Mouse (Mus musculus): ENCODE results near the gene Slc7a1. TPM values are rescaled to one million over a fixed set of nuclear protein-coding genes. Genes with fewer than 3 reads are reported as not detected.
A peak's percentile ranks its signal among the peaks of the same experiment; 100 is the strongest.
"Not testable (repeated sequence)": the region's sequence is repeated elsewhere in the genome, so short reads cannot be mapped to it uniquely, and the experiment has no call there.

Gene Slc7a1
- polyA plus RNA-seq, 1 experiment from 2014 or later, result 43.8 TPM

DNA sequence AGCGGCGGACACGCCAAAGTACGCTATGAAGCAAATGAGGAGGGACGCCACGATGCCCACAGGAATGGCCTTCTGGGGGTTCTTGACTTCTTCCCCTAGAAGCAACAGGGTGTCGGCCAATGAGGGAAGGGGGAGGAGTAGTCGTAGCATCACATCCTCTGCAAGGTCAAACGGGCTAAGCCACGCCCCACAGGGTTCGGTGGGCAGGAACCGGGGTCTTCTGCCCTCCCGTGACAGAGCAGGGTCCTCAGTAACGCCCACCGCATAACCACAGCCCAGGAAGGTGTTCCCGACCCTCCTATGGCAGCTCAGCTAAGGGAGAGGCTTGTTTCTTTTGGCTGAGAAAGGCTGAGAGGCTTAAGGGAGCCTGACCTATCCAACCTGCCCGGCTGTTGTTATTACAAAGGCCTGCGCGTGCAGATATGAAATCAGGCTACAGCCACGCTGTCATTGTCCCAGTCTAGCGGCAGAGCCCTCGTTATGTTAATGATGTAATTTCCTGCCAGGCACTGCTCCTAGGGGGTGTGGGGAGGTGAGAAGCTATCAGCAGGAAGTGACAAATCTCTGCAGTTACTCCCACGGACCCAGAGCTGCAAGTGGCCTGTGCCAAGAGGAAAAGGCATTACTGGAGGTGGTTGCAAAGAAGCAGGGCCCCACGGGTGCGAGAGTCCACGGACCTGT lies 57.5 kb downstream of the Slc7a1 start:
- ATAC-seq (replicated peaks; ENCODE audit: low FRiP score, low TSS enrichment, low read depth) (peak; percentile 40; the same call in 1 of the 2 replicates), DNase-seq (ENCODE audit: low spot score) (peak; percentile 60)
- Histone ChIP-seq H3K36me3 (ENCODE audit: control insufficient read depth, insufficient read depth, low read length) (peaks cover 17% of the 10 kb centered on the region), H3K9me3 (ENCODE audit: control insufficient read depth, low read length) (no peaks in the 10 kb centered on the region), H3K4me1 (replicated peaks; ENCODE audit: control insufficient read depth, insufficient read depth, low read length) (peaks cover 9% of the 10 kb centered on the region), H3K9ac (ENCODE audit: low read length) (no peak overlapping the region), H3K4me2 (ENCODE audit: low read length) (peak overlapping the region; percentile 41), H3K27ac (ENCODE audit: low read depth) (peak overlapping the region; percentile 40; the same call in 1 of the 2 replicates), H3K27me3 (replicated peaks; ENCODE audit: control insufficient read depth, insufficient read depth, low read length) (no peaks in the 10 kb centered on the region), H3K4me3 (ENCODE audit: low read depth, low read length) (peak overlapping the region; percentile 11)
- WGBS, result 25% methylated on average over 26 of the region's 26 CpGs

DNA sequence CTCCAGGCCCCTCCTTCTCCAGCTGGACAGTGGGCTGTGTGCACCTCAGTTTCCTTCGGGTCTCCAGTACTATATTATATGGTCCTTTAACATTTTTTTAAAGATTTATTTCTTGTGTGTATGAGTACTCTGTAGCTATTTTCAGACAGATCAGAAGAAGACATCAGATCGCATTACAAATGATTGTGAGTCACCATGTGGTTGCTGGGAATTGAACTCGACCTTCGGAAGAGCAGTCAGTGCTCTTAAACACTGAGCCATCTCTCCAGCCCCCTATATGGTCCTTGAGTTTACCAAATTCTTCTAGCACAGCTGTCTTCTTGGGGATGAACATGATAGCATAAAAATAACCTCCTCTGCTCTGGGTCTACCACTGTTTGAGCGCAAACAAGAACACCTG lies 60.6 kb downstream of the Slc7a1 start:
- Histone ChIP-seq H3K27me3 (replicated peaks; ENCODE audit: control insufficient read depth, insufficient read depth, low read length) (no peaks in the 10 kb centered on the region), H3K4me1 (replicated peaks; ENCODE audit: control insufficient read depth, insufficient read depth, low read length) (peaks cover 9% of the 10 kb centered on the region), H3K9me3 (ENCODE audit: control insufficient read depth, low read length) (no peaks in the 10 kb centered on the region), H3K36me3 (ENCODE audit: control insufficient read depth, insufficient read depth, low read length) (peaks cover 7% of the 10 kb centered on the region), H3K27ac (ENCODE audit: low read depth) (no peak overlapping the region), H3K4me3 (ENCODE audit: low read depth, low read length) (no peak overlapping the region), H3K4me2 (ENCODE audit: low read length) (no peak overlapping the region), H3K9ac (ENCODE audit: low read length) (no peak overlapping the region)
- WGBS, result 84% methylated on average over 5 of the region's 5 CpGs
- DNase-seq (ENCODE audit: low spot score) (no peak), ATAC-seq (replicated peaks; ENCODE audit: low FRiP score, low TSS enrichment, low read depth) (no peak)

DNA sequence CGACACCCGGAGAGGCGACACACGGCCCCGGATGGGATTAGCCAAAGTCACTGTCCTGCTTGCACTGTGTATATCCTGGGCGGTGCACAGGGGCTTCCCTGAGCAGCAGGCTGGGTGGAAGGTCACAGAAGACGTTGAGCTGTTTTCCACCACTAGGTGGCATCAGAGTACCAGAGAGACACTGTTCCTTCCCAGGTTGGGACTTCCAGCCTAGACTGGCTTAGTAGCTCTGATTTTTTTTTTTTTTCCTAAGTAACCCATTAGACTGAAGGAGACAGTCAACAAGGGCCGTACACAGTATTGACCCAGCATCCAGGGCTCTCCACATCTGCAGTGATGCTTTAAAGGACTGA lies 67.1 kb downstream of the Slc7a1 start:
- H3K4me2 ChIP-seq (ENCODE audit: low read length), result no peak overlapping the region
- DNase-seq (ENCODE audit: low spot score), result peak; percentile 87

DNA sequence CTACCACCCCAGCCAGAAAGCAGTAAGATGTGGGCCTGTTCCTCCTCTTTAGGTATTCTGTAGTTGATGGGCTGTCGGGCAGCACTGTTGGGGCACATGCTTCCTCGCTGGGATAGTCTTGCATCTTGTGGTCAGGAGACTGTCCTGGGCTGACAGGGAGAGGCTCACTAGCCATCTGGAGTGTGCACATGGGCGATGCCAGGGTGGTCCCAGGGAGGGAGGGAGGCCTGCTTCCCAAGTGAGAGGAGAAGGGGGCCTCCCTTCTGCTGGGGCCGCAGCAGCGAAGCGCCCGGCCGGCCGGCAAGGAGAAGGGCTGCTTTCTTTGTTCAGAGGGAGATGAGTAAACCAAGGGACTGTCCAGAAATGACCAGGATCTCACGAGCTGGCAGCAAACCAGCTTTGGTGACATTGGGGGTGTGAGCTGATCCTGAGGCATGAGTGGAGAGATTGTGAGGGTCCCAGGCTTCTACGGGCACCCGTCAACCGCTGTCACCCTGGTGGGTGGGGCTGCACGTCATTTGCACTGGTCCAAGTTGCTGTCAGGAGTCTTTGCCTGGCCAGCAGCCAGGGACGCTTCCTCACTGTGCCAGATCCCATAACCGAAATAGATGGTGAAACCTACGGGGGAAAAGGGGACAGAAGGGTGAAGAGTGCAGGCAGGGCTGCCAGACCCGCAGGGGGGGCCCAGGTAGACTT lies 67.6 kb downstream of the Slc7a1 start:
- H3K9ac ChIP-seq (ENCODE audit: low read length), result no peak overlapping the region
- H3K9me3 ChIP-seq (ENCODE audit: control insufficient read depth, low read length), result no peaks in the 10 kb centered on the region
- no peaks in the 10 kb centered on the region for H3K4me1 ChIP-seq (replicated peaks; ENCODE audit: control insufficient read depth, insufficient read depth, low read length)
- H3K36me3 ChIP-seq (ENCODE audit: control insufficient read depth, insufficient read depth, low read length), result peaks cover 24% of the 10 kb centered on the region
- WGBS, result 86% methylated on average over 18 of the region's 18 CpGs
- no peak for DNase-seq (ENCODE audit: low spot score)
- H3K4me3 ChIP-seq (ENCODE audit: low read depth, low read length), result no peak overlapping the region
- no peak overlapping the region for H3K27ac ChIP-seq (ENCODE audit: low read depth)
- no peak overlapping the region for H3K4me2 ChIP-seq (ENCODE audit: low read length)
- H3K27me3 ChIP-seq (replicated peaks; ENCODE audit: control insufficient read depth, insufficient read depth, low read length), result no peaks in the 10 kb centered on the region
- ATAC-seq (replicated peaks; ENCODE audit: low FRiP score, low TSS enrichment, low read depth), result peak; percentile 5; the same call in 1 of the 2 replicates

More for the DNA sequence above, 67.1 kb downstream of the Slc7a1 start:
- 29% methylated on average over 8 of the region's 8 CpGs for WGBS
- Histone ChIP-seq H3K27me3 (replicated peaks; ENCODE audit: control insufficient read depth, insufficient read depth, low read length) (no peaks in the 10 kb centered on the region), H3K36me3 (ENCODE audit: control insufficient read depth, insufficient read depth, low read length) (peaks cover 24% of the 10 kb centered on the region), H3K9ac (ENCODE audit: low read length) (no peak overlapping the region), H3K9me3 (ENCODE audit: control insufficient read depth, low read length) (no peaks in the 10 kb centered on the region), H3K4me3 (ENCODE audit: low read depth, low read length) (no peak overlapping the region), H3K27ac (ENCODE audit: low read depth) (no peak overlapping the region), H3K4me1 (replicated peaks; ENCODE audit: control insufficient read depth, insufficient read depth, low read length) (no peaks in the 10 kb centered on the region)
- ATAC-seq (replicated peaks; ENCODE audit: low FRiP score, low TSS enrichment, low read depth), result peak; percentile 68

DNA sequence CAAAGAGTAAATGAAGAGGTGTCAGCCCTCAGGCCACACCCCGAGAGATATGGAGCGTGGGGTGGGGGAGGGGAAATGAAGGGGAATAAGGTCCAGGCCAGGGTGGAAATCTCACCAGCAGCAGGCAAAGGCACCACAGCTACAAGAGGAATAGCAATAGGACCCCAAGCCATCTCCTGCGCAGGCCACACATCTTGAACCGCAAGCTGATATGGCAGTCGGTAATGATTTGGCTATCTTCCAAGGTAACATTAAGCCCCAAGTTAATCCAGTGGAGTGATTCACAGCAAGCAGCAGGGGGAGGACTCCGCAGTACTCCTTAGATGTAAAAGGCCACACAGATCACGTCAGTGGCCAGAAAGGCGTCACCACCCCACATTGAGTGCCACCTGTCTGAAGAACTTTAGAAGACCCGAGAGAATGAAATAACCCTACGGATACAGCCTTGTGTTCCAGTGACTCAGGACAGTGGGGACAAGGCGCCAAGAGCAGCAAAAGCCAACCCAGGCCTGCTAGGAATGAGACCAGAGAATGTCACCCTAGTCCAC lies 68.4 kb downstream of the Slc7a1 start:
- DNase-seq (ENCODE audit: low spot score) (no peak), ATAC-seq (replicated peaks; ENCODE audit: low FRiP score, low TSS enrichment, low read depth) (no peak)
- H3K9ac ChIP-seq (ENCODE audit: low read length), result no peak overlapping the region
- peaks cover 17% of the 10 kb centered on the region for H3K36me3 ChIP-seq (ENCODE audit: control insufficient read depth, insufficient read depth, low read length)
- no peak overlapping the region for H3K4me2 ChIP-seq (ENCODE audit: low read length)
- no peak overlapping the region for H3K4me3 ChIP-seq (ENCODE audit: low read depth, low read length)
- H3K27me3 ChIP-seq (replicated peaks; ENCODE audit: control insufficient read depth, insufficient read depth, low read length), result no peaks in the 10 kb centered on the region
- 84% methylated on average over 11 of the region's 11 CpGs for WGBS
- H3K9me3 ChIP-seq (ENCODE audit: control insufficient read depth, low read length), result no peaks in the 10 kb centered on the region
- no peaks in the 10 kb centered on the region for H3K4me1 ChIP-seq (replicated peaks; ENCODE audit: control insufficient read depth, insufficient read depth, low read length)
- H3K27ac ChIP-seq (ENCODE audit: low read depth), result no peak overlapping the region

- no peak overlapping the region for H3K4me2 ChIP-seq (ENCODE audit: low read length)
- no peak overlapping the region for H3K9ac ChIP-seq (ENCODE audit: low read length)
- H3K4me3 ChIP-seq (ENCODE audit: low read depth, low read length), result no peak overlapping the region
- ATAC-seq (replicated peaks; ENCODE audit: low FRiP score, low TSS enrichment, low read depth) (no peak), DNase-seq (ENCODE audit: low spot score) (no peak)
- H3K36me3 ChIP-seq (ENCODE audit: control insufficient read depth, insufficient read depth, low read length), result peaks cover 16% of the 10 kb centered on the region
- H3K4me1 ChIP-seq (replicated peaks; ENCODE audit: control insufficient read depth, insufficient read depth, low read length), result no peaks in the 10 kb centered on the region
- H3K27ac ChIP-seq (ENCODE audit: low read depth), result no peak overlapping the region
- H3K27me3 ChIP-seq (replicated peaks; ENCODE audit: control insufficient read depth, insufficient read depth, low read length), result no peaks in the 10 kb centered on the region
- 93% methylated on average over 3 of the region's 3 CpGs for WGBS
- no peaks in the 10 kb centered on the region for H3K9me3 ChIP-seq (ENCODE audit: control insufficient read depth, low read length)
These were observed 70.7 kb downstream of the Slc7a1 start for GRCm38 (mm10) chr5:148328982-148329381.

DNA sequence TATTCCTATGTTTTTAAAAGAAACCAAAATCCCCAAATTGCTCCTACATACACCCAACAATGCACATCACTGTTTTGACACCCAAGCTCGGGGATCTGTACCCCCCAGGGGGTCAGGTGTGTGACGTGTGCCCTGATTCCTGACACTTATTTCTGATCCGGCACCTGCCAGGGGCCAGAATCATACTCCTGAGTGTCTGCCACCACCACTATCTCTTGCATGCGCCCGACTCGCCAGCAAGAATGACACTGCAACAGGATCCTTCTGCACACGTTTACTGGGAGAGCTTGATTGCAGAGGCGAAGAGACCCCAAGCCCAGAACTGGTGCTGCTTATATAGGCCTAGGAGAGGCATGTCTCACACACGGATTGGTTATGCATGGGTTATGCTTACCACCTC lies 73.4 kb downstream of the Slc7a1 start:
- not testable (repeated sequence) for ATAC-seq (replicated peaks; ENCODE audit: low FRiP score, low TSS enrichment, low read depth); H3K4me2 ChIP-seq (ENCODE audit: low read length); H3K4me3 ChIP-seq (ENCODE audit: low read depth, low read length); H3K4me1 ChIP-seq (replicated peaks; ENCODE audit: control insufficient read depth, insufficient read depth, low read length); H3K9me3 ChIP-seq (ENCODE audit: control insufficient read depth, low read length); H3K36me3 ChIP-seq (ENCODE audit: control insufficient read depth, insufficient read depth, low read length); H3K27me3 ChIP-seq (replicated peaks; ENCODE audit: control insufficient read depth, insufficient read depth, low read length); H3K27ac ChIP-seq (ENCODE audit: low read depth); H3K9ac ChIP-seq (ENCODE audit: low read length); DNase-seq (ENCODE audit: low spot score)
- 93% methylated on average over 9 of the region's 9 CpGs for WGBS

GRCm38 (mm10) chr5:148325317-148325885 lies 74.3 kb downstream of the Slc7a1 start:
- Histone ChIP-seq H3K4me2 (ENCODE audit: low read length) (no peak overlapping the region), H3K27ac (ENCODE audit: low read depth) (no peak overlapping the region), H3K4me3 (ENCODE audit: low read depth, low read length) (no peak overlapping the region), H3K9ac (ENCODE audit: low read length) (no peak overlapping the region), H3K27me3 (replicated peaks; ENCODE audit: control insufficient read depth, insufficient read depth, low read length) (no peaks in the 10 kb centered on the region), H3K4me1 (replicated peaks; ENCODE audit: control insufficient read depth, insufficient read depth, low read length) (no peaks in the 10 kb centered on the region), H3K36me3 (ENCODE audit: control insufficient read depth, insufficient read depth, low read length) (no peaks in the 10 kb centered on the region), H3K9me3 (ENCODE audit: control insufficient read depth, low read length) (no peaks in the 10 kb centered on the region)
- DNase-seq (ENCODE audit: low spot score), result peak; percentile 61
- ATAC-seq (replicated peaks; ENCODE audit: low FRiP score, low TSS enrichment, low read depth), result no peak; the same call in 1 of the 2 replicates
- WGBS, result 50% methylated on average over 4 of the region's 4 CpGs

Measured in intestine, embryonic 14.5 days (tissue).